Comparison of ENCODE assay signal across 8 mouse cellular contexts in genomic region chr4:83830891-83831880, GRCm38 (mm10).
DNase-seq lines count a peak whose midpoint lies in the region; ATAC-seq lines count a peak whose summit lies in the region.

No protein-coding gene starts in this region.

- H3K9ac ChIP-seq in hindbrain, embryonic 12.5 days, result no peak overlapping the region
- H3K9ac ChIP-seq in hindbrain, embryonic 13.5 days, result no peak overlapping the region

- ATAC-seq in hindbrain, embryonic 12.5 days (ENCODE audit: low FRiP score), result no peak
- ATAC-seq in hindbrain, embryonic 13.5 days (ENCODE audit: low FRiP score), result 0 out of 2 replicates have a peak, but pooled peaks have one; percentile 32
- ATAC-seq in monocyte, adult 5-6 weeks (replicated peaks; ENCODE audit: insufficient number of reproducible peaks, low FRiP score, low TSS enrichment, poor library complexity, severe bottlenecking), result no peak

- H3K9me3 ChIP-seq in hindbrain, embryonic 10.5 days, result no peaks in the 10 kb centered on the region
- no peaks in the 10 kb centered on the region for H3K9me3 ChIP-seq in hindbrain, embryonic 12.5 days (replicated peaks)
- no peaks in the 10 kb centered on the region for H3K9me3 ChIP-seq in hindbrain, embryonic 13.5 days

- H3K4me1 ChIP-seq in hindbrain, embryonic 10.5 days (replicated peaks), result no peaks in the 10 kb centered on the region
- no peaks in the 10 kb centered on the region for H3K4me1 ChIP-seq in hindbrain, embryonic 12.5 days
- no peaks in the 10 kb centered on the region for H3K4me1 ChIP-seq in hindbrain, embryonic 13.5 days (replicated peaks)

- DNase-seq in hindbrain, embryonic 10.5 days (ENCODE audit: low spot score), result peak; percentile 46
- DNase-seq in fat pad, adult 2 months (ENCODE audit: extremely low read depth, low read depth, low spot score), result peak; percentile 65
- peak; percentile 12 for DNase-seq in lung, postnatal 10 days
- DNase-seq in B cell, adult 2 months, result no peak
- no peak for DNase-seq in adrenal gland, postnatal 14 days

- H3K4me3 ChIP-seq in hindbrain, embryonic 10.5 days, result no peak overlapping the region
- no peak overlapping the region for H3K4me3 ChIP-seq in hindbrain, embryonic 12.5 days
- no peak overlapping the region for H3K4me3 ChIP-seq in hindbrain, embryonic 13.5 days

- H3K4me2 ChIP-seq in hindbrain, embryonic 12.5 days (replicated peaks), result no peak overlapping the region
- H3K4me2 ChIP-seq in hindbrain, embryonic 13.5 days, result no peak overlapping the region

- H3K36me3 ChIP-seq in hindbrain, embryonic 10.5 days, result no peaks in the 10 kb centered on the region
- no peaks in the 10 kb centered on the region for H3K36me3 ChIP-seq in hindbrain, embryonic 12.5 days
- H3K36me3 ChIP-seq in hindbrain, embryonic 13.5 days, result no peaks in the 10 kb centered on the region

- WGBS in hindbrain, embryonic 10.5 days, result 71% methylated on average over 13 of the region's 13 CpGs
- WGBS in hindbrain, embryonic 12.5 days, result 65% methylated on average over 13 of the region's 13 CpGs
- WGBS in hindbrain, embryonic 13.5 days, result 71% methylated on average over 13 of the region's 13 CpGs

- H3K27me3 ChIP-seq in hindbrain, embryonic 10.5 days (ENCODE audit: insufficient read depth, poor library complexity, severe bottlenecking), result no peaks in the 10 kb centered on the region
- no peaks in the 10 kb centered on the region for H3K27me3 ChIP-seq in hindbrain, embryonic 12.5 days
- no peaks in the 10 kb centered on the region for H3K27me3 ChIP-seq in hindbrain, embryonic 13.5 days

- H3K27ac ChIP-seq in hindbrain, embryonic 10.5 days, result no peak overlapping the region
- H3K27ac ChIP-seq in hindbrain, embryonic 12.5 days, result no peak overlapping the region
- no peak overlapping the region for H3K27ac ChIP-seq in hindbrain, embryonic 13.5 days

Comparison
In these comparisons a context has a peak if more than half of its experiments do, and no peak if none do; other contexts are left out.
1. DNase-seq: peak in hindbrain, embryonic 10.5 days (single experiment), fat pad, adult 2 months (single experiment) and lung, postnatal 10 days (single experiment); none in B cell, adult 2 months (0 of 2) and adrenal gland, postnatal 14 days (single experiment).